Mouse (Mus musculus) ES-CJ7 (cell line): ENCODE results near the gene Cysltr1.

ENCODE experiments used
- DNase-seq: peaks from one replicate; pipeline ENCODE4 v3.0.0; 2011; ENCODE audit warnings: low read depth, low spot score

The Cysltr1 gene

DNA sequence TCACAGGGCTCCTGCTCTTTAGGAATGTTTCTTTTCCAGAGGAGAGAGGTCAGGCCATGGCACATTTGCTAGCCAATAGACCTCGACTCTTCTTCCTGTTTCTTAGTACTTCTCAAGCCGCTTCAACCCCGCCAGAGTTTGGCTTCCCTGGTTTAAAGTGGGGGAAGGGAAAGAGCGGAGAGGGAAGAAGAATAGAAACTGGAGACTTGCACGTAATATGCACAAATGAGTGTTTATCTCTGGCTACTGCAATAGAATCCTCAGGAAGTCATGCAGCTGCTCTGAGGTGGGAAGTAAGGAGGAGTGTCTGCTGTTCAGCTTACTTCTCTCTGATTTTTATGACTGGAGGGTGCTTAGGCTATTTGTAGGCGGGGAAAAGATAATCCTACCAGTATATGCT lies at the start of gene Cysltr1:
Gene Cysltr1 (minus strand): TSS at position 294 of the 400 bp plus-strand sequence.
- no peak for DNase-seq

DNA sequence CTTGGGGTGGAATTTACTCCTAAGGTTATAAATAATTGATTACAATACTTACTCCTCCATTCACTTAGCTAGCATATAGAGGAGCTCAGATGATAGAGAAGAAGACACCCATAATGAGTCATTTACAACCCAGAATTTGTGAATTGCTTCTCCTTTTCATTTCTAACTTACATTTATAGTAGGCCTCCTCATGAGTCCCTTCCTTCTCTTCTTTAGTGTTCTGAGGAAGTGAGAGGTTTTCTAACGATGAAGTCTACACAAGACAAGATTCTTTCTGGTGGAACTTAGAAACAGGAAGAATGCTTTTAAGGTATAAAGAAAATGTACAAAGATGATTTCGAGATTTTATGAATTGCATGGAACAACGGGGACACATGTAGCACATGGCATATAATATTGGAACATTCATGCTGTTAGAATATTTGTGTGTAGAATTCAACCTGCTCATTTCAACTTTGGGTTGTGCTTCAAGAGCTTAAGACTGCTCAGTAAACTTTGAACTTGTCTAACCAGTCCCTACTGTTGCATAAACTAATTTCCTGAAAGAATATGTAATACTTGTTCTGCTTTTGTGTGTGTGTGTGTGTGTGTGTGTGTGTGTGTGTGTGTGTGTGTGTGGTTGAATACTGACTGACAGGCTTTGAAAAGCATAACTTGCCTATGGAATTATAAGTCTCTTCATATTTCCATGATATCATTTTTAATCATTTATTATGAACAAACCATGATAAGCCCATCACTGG lies 31.5 kb upstream of the Cysltr1 start:
- DNase-seq: no peak

DNA sequence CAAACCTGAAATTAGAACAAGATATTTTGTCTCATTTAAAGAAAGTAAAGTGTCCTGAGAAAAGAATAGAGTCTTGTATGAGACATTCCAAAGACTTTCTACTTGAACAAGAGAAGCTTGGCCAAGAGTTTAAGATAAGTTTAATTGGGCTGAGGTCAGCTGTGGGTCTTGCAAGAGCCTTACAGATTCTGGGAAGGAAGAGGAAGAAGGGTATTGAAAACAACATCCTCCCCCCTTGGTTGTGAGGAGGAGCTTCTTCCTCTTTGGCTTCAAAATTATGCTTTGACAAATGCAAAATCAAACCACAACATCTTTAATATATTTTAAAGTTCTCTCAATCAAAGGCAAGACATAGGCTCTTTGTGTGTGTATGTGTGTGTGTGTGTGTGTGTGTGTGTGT lies 30.1 kb upstream of the Cysltr1 start:
- DNase-seq: no peak

DNA sequence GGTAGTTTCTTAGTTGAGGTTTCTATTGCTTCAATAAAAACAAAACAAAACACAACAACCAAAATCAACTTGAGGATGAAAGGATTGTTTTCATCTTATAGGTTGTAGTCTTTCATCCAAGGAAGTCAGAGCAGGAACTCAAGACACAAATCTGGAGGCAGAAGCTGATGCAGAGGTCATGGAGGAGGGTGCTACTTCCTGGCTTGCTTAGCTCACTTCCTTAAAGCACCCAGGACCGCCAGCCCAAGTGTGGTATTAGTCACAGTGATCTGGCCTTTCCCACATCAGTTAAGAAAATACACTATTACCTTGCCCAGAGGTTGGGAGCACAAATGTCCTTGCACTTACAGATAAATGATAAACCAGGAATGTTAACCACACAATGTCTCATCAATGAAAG lies 25.0 kb upstream of the Cysltr1 start:
- DNase-seq: no peak

DNA sequence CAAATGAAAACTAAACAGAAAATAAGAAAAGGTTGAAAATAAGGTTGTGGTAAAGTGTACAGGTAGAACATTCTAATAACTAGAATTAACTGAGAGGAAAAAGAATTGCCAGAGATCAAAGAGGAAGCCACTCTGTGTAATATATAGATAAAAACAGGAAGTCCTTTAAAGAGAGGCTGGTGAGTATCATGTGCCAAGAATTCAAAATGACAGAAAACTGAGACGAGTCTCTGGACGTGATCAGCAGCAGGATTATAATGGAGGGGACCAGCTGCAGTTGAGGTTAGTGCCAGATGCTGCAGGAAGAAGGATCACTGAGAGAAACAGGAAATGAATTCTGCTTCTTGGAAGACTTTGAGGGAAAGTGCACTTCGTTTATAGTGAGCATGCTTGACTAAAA lies 20.2 kb upstream of the Cysltr1 start:
- DNase-seq: no peak

DNA sequence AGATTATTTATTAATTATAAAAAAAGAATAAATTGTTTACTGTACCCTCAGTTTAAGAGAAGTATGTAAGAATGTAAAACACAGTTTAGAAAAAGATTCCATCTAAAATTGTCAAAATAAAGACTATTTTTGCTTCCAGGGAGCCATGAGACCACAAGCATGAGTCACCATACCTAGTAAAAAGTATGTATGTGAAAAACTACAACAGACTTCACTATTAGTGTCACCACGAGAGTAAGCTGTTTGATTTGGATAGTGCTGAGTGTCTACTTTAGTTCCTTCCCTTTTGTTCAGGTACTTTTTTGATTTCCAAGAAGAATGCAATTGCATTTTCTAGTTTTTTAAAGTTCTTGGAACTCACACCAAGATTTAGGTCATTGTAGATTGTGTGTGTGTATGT lies 19.0 kb upstream of the Cysltr1 start:
- DNase-seq: no peak

DNA sequence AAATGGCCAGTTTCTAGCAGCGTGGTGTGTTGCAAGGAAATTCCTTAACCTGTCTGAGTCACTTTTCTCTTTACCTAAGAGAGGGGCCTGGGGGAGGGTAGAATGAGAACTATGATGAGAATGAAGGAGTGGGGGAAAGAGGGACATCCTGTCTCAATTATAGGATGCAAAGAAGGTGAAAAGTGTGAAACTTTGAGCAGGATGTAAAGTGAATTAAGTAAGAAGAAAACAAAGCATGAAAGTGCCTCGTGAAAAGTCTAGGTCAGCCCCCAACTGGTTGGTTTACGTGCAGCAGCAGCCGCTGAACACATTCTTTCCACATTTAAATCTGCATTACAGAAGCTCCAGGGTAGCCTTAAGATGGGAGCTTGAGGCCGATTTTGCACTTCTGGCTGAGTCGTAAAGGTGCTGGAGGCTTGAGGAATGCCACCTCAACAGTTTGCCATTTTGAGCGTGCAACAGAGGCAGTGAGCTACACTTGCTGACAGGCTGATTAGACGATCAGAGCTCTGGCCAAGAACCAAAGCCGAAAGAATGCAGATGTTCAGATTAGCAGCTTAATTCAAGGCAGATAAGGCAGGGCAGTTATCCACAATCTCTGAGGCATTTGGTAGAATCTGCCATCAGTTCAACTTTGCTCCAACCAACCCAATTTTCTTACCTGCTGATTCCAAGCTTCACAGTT lies 763 bp downstream of the Cysltr1 start:
- DNase-seq: peak; percentile 50

DNA sequence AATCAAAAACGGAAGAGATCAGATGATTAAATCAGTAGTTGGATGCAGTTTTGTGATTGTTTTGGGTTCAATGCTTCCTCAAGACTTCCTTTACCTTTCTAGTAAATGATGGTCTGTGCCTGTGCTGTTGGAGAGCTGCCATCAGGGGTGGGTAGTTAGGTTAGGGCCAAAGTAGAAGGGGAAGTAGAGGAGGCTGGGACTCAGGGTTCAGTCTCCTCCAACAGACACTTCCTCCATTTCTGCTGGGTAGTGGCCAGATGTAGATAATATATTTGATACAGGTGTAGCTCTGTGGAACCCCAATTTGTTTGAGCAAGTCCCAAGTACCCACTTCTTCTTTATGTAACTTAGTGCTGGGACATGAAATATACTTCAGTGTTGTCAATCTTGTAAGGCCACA lies 7.6 kb downstream of the Cysltr1 start:
- no peak for DNase-seq

DNA sequence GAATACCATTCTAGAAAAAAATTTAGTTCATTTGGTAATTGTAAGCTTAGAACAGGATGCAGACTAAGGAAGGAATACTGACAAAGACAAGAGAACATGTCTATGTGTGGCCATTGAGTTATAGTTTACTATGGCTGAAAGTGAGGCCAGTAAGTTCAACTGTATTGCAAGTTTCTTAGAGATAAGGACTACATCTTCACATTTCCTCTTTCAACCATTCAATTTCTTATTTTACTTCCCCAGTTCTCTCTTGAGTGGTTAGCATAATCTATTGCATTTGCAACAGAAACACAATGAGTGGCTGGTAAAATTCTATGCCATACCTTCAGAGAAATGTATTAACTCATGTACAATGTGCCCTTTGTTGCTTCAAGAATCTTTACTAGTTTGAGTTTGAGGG lies 9.6 kb downstream of the Cysltr1 start:
- no peak for DNase-seq

DNA sequence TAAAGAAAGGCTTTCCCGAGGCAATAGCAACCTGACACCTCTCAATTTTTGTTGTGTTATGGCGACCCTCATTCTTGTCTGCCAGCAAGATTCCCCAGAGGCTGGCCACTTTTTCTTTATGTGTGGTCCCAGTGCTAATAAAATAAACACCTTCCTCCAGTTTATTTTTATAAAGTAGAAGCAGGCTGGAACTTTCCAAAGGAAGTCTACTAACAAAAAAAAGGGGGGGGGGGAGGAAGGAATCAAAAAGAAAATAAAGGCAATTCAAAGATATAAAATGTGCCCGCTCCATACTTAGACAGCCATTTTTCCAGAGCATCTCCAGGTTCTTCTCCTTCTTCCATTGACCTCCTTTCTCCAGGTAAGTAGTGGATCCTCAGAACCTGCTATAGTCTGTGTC lies 20.6 kb downstream of the Cysltr1 start, which contains the start of gene Gm5127:
Gene Gm5127 (plus strand): TSS at position 301 of the 400 bp plus-strand sequence.
- DNase-seq: no peak

DNA sequence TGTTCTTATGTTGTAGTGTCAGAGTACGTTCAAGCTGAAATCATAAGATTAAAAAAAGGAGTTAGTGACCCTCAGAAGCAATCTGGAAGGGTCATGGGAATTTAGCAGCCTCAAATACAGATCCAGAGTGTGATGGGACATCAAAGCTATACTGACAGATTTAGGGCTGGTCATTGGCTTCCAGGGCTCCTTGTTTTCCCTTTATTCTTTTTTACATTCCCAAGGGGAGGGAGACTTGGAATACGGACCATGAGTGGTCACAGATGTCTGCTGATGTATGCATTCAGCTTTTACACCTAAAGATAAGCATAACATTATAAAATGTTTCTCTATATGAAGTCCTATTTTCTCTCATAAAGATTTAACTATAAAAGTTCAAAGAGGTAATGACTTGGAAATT lies 21.3 kb downstream of the Cysltr1 start:
- no peak for DNase-seq

DNA sequence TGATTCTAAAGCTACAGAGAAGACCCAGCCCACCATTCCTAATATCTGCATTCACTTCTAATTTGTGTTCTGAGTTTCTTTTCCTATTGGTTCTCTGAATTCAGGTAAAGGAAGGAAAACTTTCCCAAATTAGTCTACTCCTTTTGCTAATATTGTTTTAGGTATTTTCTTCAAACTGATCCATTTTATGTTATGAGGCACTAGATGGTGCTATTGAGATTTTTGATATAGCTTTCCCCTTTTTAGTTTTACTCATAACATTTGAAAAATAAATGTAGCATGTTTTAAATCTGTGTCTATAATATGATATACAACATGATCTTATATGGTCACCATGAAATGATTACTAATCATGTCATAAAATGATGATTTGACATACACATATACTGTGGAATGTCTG lies 23.1 kb downstream of the Cysltr1 start:
- no peak for DNase-seq

DNA sequence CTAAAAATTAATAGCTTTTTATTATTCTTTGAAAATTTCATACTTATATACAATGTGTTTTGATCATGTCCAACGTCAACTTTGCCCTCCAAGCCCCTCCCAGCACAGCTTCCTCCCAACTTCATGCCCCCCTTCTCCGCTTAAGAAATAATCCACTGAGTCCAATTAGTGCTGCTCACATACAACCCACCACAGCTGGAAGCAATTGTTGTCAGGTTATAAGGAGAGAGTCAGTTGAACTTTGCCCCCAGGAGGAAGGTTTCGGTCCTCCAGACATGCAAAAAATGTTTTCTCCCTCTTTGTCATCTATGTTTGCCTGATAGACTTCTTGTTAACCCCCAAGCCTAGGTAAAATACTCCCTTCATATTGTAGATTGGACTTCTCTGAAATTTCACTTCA lies 24.5 kb downstream of the Cysltr1 start:
- no peak for DNase-seq

DNA sequence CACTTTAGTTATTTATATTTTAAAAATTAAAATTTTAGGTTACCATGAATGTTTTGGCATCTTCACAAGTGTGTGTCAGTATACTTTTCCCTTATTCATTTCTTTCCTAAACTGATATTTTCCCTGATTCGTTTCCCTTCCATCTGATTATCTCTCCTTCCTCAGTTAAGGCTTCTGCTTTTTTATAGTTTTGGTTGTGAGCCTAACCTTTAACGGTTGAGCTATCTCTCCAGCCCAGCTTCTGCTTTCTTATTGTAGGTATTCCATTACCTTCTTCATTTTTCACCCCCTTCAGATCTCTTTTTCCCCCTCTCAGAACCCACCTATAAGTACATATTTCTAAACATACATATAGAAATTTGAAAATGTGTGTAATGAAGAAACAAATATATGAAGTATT lies 48.0 kb downstream of the Cysltr1 start:
- DNase-seq: no peak

DNA sequence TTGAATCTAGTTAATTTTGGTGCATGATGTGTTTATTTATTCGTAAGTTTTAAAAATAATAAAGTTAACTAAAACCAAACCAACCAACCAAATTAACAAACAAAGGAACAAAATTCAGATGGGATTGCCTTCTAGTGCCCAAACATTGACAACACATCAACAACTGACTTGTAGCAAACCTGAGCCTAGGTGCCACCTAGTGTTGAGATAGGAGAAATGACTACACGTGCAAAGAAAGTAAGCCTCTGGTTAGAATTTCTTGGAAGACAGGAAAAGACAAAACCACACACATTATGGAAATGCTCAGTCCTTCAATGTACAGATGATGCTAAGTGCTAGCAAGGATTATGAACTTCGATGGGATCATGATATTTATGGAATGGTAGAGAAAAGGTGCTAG lies 67.1 kb downstream of the Cysltr1 start:
- peak; percentile 8 for DNase-seq
